Mouse (Mus musculus): ENCODE data around the gene Gimap7.
"Not testable (repeated sequence)": the region's sequence is repeated elsewhere in the genome, so short reads cannot be mapped to it uniquely, and the experiment has no call there.

The Gimap7 gene

DNA sequence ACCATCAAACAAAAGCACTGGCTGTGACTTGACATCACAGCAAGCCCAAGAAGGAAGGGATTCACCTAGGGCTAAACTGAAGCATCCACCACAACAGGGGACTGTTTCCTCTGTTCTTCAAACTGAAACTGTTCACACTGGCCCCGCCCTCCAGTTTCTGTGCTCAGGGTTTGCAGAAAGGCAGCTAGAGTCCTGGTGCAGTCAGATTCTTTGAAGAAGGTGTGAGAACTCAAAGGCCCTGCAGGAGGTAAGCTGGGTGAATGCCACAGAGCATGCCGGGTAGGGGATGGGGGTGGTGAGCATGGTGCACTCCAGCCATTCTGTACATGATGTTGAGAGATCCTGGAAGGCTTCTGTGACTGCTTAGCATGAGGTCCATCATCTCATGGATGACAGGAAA, at the start of gene Gimap7, which contains the start of gene Gm28053:
Gene Gimap7 (plus strand): TSS at position 167 of the 400 bp plus-strand sequence.
Gene Gm28053 (plus strand): TSS at position 153 of the 400 bp plus-strand sequence.
- DNase-seq, result no peak

DNA sequence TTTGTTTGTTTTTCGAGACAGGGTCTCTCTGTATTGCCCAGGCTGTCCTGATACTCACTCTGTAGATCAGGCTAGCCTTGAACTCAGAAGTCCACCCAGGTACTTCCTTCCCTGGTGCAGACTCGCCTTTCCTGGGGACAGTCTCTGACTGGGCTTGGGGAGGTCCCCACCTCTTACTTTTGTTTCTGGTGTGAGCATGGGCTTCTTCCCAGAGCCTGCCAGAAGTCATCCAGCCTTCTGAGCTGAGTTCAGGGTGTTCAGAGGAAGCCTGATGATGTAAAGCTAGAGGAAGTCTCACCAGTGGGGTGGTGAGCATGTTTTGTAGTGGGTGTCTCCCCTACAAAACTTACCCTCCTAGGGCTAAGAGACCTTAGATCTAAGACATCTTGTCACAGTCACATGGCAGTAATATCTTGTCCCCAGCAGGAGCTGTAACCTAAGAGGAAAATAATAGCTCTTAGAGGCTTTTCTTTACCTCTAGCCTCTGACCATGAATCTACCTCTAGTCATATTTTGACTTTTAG, 48.9 kb upstream of the Gimap7 start:
- no peak for DNase-seq

DNA sequence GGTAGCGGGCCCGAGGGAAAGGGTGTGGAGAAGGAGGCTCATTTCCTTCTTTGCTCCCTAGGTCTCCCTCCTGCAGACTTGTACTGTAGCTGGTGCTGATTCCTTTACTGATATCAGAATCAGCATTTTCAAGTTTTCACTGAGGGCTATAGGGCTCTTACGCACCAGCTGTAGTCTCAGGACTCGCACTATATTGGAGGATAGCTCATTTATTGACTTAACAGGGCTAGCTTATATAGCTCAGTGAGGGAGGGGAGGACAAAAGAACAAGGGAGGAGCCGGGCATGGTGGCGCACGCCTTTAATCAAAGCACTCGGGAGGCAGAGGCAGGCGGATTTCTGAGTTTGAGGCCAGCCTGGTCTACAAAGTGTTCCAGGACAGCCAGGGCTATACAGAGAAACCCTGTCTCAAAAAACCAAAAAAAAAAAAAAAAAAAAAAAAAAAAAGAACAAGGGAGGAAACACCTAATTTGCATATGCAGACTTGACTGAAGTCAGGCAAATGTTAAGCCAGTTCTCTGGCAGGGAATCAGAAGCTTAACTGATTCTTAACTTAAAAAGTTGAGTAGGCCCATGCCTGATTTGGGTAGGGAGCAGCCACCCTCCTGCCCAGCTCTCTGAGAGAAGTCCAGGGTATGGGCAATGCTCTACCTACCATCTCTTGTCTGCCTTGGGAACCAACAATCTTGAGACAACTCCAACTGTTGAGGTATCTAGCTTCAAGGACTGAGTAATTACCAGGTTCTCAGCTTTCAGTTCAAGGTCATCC, 43.9 kb upstream of the Gimap7 start:
- peak; percentile 73 for DNase-seq

DNA sequence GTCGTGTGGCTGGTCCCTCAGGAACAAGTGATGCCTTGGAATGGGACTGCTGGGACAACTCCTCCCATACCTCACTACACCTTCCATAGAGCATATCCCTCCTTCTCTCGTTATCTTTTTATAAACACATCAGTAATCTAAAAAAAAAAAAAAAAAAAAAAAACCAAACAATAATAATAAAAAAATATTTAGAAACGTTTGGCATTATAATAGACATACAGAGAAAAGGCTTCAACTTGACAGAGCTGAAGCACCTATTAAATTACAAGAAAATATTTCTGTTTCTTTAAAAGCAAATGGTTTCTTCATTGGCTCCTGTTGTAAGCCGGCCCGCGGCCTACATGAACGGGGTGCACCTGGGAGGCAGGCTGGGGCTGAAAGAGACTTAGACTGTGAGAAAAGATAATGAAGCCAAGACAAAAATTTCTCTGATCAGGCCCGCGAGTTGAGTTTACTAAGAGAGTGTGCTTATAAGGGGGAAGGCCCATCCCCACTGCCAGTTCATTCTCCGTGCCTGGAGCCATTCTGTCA, 43.0 kb upstream of the Gimap7 start:
- DNase-seq, result no peak

DNA sequence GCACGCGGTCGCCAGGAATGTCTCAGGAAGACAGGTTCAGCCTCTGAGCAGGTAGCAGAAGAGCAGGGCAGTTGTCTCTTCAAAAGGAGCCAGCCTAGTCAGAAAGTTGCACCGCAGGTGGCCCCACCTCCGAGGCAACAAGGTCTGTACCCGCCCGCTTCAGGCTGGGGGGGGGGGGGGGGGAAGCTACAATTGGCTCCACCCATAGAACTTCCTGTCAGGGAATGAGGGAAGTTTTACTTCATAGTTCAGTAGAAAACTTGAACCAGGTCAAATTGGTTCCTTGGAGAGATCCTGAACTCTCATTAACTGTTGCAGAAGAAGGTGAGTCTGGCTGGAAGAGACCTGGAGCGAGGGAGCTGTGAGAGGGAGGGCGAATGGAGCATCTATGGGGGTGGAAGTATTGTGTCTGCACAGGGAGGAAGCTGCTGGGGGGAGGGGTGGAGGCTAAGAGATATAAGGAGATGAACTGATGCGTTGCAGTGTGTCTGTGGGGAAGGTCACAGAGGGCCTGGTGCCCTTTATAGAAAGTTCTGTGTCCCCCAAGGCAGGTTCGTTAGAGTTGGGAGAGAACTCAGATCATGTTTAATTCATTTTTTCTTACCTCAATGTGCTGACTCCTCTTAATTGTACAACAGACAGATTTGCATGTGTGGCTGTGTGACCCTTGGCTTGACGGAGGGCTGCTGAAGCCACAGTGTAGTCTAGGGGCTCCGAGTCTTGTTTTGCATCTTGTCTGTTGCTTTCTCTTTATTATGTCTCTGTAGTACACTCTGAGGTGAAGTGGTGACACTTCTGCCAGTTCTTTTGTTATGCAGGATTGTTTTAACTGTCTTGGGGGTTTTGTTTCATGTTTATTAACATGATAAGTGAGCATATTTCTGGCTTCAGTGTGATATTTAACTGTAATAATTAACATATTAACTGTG, 42.2 kb upstream of the Gimap7 start, which contains the start of gene Gimap9:
Gene Gimap9 (plus strand): TSS at position 199 of the 929 bp plus-strand sequence.
- DNase-seq, result peak; percentile 80

DNA sequence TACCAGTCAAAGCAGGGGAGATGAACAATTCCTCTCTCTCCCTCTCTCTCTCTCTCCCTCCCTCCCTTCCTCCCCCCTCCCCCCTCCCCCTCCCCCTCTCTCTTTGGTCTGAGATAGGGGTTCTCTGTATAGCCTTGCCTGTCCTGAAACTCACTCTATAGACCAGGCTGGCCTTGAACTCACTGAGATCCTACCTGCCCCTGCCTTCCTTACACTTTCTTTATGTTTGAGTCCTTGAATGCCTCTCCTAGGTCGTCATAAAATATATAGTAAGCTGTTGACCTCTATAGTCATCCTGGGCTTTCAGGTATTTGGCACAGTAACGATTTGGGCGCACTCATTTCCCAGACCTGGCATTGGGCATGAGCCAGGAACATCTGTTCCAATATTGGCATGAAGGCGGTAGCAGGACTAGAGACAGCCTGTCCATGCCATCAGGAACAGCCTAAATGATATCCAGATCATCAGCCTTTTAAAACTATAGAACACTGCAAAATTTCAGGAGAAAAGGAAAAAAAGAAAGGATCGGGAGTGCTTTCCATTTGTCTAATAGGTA, 41.5 kb upstream of the Gimap7 start:
- no peak for DNase-seq

DNA sequence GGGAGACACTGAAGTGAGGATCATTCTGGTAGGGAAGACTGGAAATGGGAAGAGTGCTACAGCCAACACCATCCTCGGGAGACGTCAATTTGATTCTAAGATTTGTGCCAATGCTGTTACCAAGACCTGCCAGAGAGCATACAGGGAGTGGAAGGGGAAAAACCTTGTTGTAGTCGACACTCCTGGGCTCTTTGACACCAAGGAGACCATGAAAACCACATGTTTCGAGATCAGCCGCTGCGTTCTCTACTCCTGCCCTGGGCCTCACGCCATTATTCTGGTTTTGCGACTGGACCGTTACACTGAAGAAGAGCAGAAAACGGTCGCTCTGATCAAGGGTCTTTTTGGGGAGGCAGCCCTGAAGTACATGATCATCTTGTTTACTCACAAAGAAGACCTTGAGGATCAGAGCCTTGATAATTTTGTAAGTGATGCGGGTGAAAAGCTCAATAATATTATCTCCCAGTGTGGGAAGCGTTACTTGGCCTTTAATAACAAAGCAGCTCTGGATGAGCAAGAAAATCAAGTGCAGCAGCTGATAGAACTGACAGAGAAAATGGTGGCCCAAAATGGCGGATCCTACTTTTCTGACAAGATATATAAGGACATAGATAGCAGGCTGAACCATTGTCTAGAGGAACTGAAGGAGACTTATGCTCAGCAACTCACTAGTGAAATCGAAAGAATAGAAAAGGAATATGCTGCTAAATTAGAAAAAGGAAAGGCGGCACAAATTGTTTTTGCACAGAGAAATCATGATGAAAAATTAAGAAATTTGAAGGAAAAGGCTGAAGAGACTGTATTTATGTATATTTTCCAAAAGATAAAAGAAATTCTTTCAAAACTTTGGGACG, 40.7 kb upstream of the Gimap7 start:
- DNase-seq, result no peak

DNA sequence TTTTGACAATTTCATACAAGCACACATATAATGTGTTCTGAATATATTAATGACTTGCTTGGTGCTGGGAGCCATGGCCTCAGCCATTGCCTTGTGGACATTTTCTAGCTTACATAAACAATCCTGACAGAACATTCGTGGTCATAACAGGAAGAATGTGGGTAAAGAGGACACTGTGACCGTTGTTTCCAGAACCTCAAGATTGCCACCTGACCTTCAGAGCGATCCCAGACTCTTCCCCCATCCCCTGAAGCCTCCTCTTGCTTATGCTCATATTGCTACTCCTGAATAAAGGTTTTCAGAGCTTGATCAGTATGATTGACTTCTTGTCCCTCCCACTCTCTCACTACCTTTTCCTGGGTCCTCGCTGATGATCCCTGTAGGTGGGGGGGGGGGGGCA, 40.0 kb upstream of the Gimap7 start:
- no peak for DNase-seq

DNA sequence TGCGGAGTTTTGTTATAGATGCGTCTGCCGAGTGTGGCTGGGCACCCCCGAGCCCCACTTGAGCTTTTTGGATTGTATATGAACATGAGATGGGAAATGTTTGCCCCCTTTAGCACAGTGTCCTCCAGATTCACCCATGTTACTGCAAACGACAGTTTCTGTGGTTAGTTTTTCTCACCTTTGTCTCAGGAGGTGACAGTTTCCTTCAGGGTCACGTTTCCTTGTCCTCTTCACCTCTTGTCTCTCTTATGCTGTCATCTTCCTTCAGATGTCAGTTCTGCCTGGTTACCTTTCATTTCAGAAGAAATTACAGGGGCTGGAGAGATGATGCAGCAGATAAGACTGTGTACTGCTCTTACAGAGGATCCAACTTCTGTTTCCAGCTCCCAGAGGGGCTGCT, 38.7 kb upstream of the Gimap7 start:
- no peak for DNase-seq

DNA sequence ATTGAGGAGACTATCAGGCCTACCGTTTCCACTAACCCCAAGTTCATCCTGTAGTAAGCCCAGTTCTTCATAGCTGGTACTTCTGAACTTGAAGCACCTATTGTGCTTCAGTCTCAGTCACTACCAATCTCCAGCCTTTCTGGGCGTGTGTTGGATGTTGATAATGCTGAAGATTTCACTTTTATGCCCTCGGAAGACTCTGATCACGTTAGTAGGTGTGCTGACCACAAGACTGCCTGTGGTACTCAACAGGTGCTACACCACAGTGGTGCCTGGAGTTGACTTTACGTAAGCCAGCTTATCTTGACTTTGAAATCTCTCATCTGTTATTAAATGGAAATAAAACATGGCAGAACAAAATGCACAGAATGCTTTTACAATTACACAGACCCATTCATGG, 38.0 kb upstream of the Gimap7 start:
- no peak for DNase-seq

DNA sequence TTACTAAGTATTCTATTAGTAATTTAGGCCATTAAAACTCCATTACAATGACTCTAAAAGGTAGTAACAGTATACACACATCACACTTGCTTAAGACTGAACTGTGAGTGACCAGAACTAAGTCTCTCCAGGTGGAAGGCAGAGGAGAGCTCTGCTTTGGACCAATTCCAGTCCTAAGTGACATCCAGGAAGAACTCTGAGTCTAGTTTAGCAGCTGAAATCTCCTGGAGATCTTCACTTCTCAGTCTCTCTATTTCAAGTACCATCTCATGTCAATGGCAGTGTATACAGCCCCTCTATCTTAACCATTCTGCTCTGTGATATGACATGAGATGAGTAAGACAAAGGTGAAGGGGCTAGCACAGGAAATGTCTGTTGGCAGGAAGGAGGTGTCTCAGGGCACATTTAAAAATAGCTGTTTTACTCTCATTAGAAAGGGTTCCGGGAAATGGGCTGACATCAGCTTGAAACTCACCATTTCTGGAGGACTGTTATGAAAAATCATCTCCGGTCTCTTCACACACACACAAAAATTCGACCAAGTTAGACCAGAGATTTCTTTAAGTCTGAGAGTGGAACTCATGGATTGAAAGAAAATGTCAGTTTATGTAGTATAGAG, 36.8 kb upstream of the Gimap7 start:
- DNase-seq, result peak; percentile 70

DNA sequence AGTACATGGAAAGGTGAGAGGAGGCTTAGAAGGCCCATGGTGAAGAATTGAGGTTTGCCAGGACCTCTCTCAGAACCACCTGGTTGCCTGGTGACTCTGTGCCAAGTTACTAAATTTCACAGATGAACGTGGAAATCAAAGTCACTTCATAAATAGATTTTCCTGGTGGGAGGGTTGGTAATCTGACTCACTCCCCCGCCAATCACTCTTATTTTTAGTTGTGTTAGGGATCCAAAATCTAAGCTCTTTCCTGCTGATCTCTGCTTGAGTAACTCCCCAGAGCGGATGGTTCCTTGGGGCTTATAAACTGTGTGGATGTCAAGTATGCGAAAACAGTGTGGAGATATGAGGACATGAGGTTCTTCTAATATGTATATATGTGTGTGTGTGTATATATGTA, 36.1 kb upstream of the Gimap7 start:
- no peak for DNase-seq

DNA sequence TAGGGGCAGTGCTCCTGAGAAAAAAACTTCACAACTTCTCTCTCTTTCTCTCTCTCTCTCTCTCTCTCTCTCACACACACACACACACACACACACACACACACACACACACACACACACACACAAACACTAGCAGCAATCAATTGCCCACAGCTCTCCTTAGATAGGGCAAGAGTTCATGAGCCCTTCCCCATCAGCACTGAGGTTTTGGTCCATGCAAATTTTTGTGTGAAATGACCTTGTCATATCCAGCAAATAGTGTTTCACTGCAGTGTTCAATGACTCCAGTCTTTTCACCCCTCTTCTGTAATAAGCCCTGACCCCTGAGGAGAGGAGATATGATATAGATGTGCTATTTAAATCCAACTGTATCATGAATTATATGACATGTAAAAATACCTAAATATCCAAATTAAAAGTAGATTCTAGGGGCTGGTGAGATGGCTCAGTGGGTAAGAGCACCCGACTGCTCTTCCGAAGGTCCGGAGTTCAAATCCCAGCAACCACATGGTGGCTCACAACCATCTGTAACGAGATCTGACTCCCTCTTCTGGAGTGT, 35.1 kb upstream of the Gimap7 start:
- not testable (repeated sequence) for DNase-seq

DNA sequence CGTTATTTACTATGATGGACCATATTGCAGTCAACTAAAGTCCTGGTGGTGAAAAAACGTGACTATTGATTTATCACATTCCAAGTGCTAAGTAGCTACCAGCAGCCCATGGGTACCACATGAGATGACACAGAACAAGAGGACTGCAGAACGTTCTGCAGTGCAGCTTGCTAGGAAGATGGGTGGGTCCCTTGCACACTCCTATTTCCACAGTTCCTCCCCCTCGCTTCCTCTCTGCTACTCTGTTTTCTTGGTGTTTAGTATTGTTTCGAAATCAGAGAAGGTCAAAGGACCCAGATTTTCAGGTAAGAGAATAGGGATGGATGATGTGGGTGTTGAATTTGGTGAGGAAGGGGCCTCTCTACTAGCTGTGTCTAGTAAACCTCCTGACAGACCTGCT, 34.1 kb upstream of the Gimap7 start, which contains the start of gene Gimap4:
Gene Gimap4 (plus strand): TSS at position 231 of the 400 bp plus-strand sequence.
- peak; percentile 48 for DNase-seq

DNA sequence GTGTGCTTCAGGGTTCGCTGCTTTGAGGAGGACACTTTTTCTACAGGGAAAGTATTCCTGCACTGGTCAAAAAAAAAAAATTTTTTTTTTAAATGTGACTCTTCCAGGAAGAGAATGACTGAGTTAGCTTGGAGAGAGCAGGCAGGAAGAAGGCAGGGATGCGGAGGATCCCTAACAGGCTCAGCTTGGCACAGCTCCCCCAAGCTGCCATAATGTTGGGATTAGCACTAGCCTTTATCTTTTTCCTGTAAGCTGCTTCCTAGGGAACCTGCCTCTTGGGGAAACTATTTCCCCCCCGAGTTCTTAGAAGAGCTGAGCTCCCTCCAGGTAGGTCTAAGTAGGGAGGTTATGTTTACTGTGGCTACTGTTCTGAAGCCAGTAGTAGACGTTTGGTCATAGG, 33.6 kb upstream of the Gimap7 start:
- DNase-seq, result no peak

DNA sequence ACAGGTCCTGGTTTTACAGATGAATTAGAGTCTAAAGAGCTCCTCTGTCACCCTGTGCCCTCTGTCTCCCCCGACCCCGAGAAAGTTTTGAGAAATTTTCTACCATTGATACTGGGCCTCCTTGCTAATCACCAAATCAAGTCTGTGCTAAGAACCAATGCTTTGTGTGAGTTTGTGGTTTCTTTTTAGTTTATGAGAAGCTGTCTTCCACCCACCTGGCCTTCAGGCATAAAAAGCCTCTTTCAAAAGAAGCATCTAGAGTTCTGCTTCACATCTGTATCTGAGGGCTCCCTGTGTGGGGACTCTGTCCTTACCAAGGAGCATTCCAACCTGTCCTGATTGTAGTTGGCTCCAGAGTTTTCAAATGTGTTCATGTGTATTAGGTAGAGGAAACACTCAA, 33.2 kb upstream of the Gimap7 start:
- no peak for DNase-seq

DNA sequence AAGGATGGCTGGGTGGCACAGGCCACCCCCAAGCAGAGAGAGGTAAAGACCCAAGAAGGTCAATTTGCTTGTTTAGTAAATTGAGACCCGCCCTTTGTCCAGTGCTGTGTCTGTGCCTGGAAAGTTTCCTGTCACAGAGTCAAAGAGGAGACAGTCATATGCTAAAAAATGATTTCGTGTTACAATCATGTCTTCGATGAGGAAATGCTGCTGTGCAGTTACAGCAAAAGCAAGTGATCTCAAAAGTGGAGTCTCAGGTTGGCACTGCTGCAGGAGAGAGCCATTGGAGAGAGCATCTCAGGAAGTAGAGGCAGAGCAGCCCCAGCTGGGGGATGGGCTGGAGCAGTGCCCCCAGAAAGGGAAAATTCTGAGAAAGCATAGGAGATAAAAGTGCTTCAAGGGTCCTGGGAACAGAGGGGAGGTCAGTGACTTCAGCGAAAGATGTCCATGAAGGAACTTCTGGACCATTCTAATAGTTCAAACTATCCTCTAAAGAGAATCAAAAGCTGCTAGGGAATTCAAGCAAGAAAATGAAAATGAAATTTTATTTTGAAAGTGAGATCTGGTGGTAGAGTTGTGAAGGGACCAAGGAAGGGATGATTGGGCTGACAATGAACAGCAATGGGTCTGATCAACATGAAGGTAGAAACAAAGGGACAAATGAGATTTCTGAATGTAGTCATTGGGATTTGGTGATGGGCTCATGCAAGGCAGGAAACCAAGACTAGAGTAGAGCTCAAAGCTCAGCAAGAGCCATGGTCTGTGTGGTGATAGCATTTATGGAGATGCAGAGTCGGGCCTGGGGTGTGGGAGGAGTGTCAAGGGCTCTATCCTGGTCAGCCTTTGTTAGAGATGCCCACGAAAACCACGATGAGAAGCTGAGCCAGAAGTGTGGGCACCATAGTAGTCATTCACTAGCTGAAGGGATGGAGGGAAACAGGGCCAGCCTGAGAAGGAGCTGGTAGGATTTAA, 32.4 kb upstream of the Gimap7 start:
- DNase-seq, result no peak

DNA sequence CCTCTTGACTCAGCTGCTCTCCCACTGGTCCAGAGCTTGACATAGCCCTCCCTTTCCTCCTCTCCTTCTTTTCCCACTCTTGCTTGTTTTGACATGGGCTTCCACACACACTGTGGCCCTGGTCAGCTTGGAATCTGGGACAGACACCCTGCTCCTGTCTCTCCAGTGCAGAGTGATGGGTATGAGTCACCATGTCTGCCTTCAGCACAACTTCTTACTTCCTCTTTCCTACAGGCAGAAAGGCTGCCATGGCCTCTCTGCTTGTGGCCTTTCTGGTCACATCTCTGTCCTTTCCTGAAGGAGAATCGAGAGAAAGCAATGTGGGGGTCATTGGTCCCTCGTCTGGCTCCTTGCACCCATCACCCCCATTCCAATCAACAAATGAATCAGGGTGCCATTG, 31.3 kb upstream of the Gimap7 start:
- no peak for DNase-seq

DNA sequence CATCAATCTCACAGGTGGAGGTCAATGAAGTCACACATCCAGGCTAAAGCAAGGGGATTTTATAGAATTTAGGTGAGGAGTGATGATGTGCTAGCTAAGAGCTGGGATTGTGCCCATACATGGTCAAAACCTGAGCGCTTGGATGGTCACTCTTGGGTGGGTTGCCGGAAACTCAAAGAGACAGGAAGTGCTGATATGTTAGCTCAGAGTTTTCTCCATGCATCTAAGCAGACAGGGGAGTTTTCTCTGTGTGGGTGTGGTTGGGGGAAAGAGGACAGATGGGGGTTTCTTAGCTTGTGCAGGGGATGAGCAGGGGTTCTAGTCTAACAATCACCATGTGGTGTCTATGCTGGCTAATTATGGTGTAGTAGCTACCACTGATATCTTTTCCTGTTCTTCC, 29.1 kb upstream of the Gimap7 start:
- no peak for DNase-seq

DNA sequence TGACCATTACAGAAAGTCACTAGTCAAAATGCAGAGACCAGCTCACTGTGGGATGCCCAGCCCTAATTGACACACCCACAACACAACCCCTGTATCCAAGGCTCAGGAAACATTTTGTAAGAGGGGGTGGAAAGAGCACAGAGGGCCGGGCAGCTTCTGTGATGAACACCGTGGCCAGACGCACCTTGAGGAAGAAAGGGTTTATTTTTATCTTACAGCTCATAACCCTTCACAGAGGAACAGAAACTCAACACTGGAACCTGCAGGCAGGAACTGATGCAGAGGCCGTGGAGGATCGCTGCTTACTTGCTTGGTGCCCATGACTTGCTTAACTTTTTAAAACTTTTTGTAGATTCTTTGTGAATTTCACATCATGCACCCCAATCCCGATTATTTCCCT, 25.5 kb upstream of the Gimap7 start:
- DNase-seq, result no peak
